Mouse (Mus musculus) heart, adult 2 months (tissue): ENCODE results near the gene Mfap1a. TPM values are rescaled to one million over a fixed set of nuclear protein-coding genes. Genes with fewer than 3 reads are reported as not detected.

Experiments
- DNase-seq, 2 experiments: peaks; one replicate each; pipeline ENCODE4 v3.0.0; 2021
- H3K27ac ChIP-seq: fragments of 200-600 bp; 2 replicates; pipeline ENCODE4 v1.8.1; 2022
- H3K27me3 ChIP-seq: fragments of 200-500 bp; 2 replicates; pipeline ENCODE4 v1.6.1; 2012; ENCODE audit warnings: mild to moderate bottlenecking, low read length, inconsistent platforms, mixed read lengths; ENCODE audit not compliant: control insufficient read depth, insufficient read depth
- H3K36me3 ChIP-seq: fragments of 200-500 bp; 2 replicates; pipeline ENCODE4 v1.6.1; 2012; ENCODE audit warnings: low read length, inconsistent platforms; ENCODE audit not compliant: control insufficient read depth, insufficient read depth
- H3K4me1 ChIP-seq: fragments of 200-500 bp; 2 replicates; pipeline ENCODE4 v1.6.1; 2011; ENCODE audit warnings: low read length; ENCODE audit not compliant: control insufficient read depth, insufficient read depth
- H3K4me3 ChIP-seq: fragments of 200-600 bp; 2 replicates; pipeline ENCODE4 v1.8.1; 2022
- H3K79me2 ChIP-seq: fragments of 200-500 bp; replicated peaks from 2 replicates; pipeline ENCODE4 v1.6.1; 2012; ENCODE audit warnings: mild to moderate bottlenecking, inconsistent platforms, low read length, moderate library complexity, mixed read lengths; ENCODE audit not compliant: control insufficient read depth, insufficient read depth
- H3K9ac ChIP-seq: fragments of 200-500 bp; 2 replicates; pipeline ENCODE4 v1.6.1; 2012; ENCODE audit warnings: low read depth, mild to moderate bottlenecking, control low read depth, inconsistent platforms, low read length, mixed read lengths
- CTCF ChIP-seq: fragments of 200-600 bp; IDR thresholded peaks from 2 replicates; pipeline ENCODE4 v1.8.1; 2022; ENCODE audit warnings: antibody characterized with exemption, mild to moderate bottlenecking, moderate library complexity
- EP300 ChIP-seq: fragments of 200-500 bp; IDR thresholded peaks from 2 replicates; pipeline ENCODE4 v1.6.1; 2011; ENCODE audit warnings: low read depth, low read length, control low read depth; ENCODE audit not compliant: insufficient read depth
- POLR2A ChIP-seq: fragments of 200-500 bp; IDR thresholded peaks from 2 replicates; pipeline ENCODE4 v1.6.1; 2011; ENCODE audit warnings: mild to moderate bottlenecking, low read depth, low read length, control low read depth; ENCODE audit not compliant: insufficient read depth
- WGBS: fragments of 180-500 bp; shearing (Covaris S2); methylation state at CpG from one replicate; pipeline ENCODE4 v1.1.7; 2018; 5-methylcytosine and 5-hydroxymethylcytosine counted together
- intact Hi-C: fragments of 180-260 bp; cut with DNase I; formaldehyde crosslinking; loops from one replicate; pipeline ENCODE4 v1.15.1; 2025
- polyA plus RNA-seq: library from polyadenylated mRNA; depleted of rRNA; stranded (reverse); fragments of >200 nt; gene quantifications from 2 replicates; pipeline ENCODE4 v1.2.3, GENCODE M21; 2012
- total RNA-seq, 2 experiments: library from RNA; stranded (reverse); gene quantifications; 2 replicates each; pipeline ENCODE4 v1.2.3; 2021

Mfap1a gene
- total and polyA plus RNA-seq, 3 experiments = 5.0 to 33.1 (median 30.5) TPM

DNA sequence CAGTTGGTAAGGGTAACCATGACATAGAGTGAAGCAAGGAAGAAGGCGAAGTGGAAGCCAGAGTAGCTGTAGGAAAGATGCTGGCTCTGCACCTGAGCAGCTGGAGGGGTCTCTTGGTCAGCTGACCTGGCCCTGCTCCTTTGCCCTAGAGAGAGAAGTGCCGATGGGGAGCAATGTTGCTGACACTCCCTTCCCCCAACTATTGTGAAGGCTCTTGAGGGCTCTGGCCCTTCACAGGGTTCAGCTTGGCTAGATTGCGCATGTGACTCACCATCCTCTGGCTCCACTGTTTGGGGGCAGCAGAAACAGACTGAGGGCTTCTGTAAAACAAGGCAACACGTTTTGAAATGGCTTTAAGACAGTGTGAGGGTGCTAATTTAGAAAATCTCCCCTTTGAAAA lies 54.1 kb downstream of the Mfap1a start:
- peaks cover 4% of the 10 kb centered on the region for H3K79me2 ChIP-seq
- no peak overlapping the region for H3K4me3 ChIP-seq
- 42% methylated on average over 4 of the region's 4 CpGs for WGBS
- no peak overlapping the region for H3K9ac ChIP-seq
- H3K27ac ChIP-seq = peak overlapping the region; percentile 60; the same call in 1 of the 2 replicates
- intact Hi-C loops = no loop called here
- H3K27me3 ChIP-seq = no peaks in the 10 kb centered on the region
- no peak for TF ChIP-seq EP300
- no peak for TF ChIP-seq POLR2A
- TF ChIP-seq CTCF = no peak
- no peak for DNase-seq
- H3K36me3 ChIP-seq = peaks cover 21% of the 10 kb centered on the region
- peaks cover 6% of the 10 kb centered on the region for H3K4me1 ChIP-seq

DNA sequence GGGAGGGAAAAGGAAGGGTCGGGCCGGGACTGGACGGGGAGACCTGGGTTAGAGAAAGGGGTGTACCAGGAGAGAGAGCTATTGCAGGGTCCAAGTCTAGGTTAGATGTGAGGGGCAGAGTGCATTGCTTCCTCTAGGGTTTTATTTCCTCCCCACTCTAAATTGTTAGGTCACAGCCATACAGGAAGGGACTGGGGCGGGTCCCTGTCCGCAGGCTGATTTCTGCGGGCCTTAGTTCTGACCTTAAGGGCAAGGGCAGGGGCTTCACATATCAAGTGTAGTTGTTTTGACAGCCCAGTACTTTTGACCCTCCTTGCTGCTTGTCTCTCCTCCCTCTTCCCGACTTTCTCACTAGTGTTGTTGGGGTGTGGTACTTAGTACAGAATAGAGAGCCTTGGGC lies 56.4 kb downstream of the Mfap1a start:
- intact Hi-C loops = no loop called here
- 0% methylated on average over 7 of the region's 7 CpGs for WGBS
- Histone ChIP-seq H3K9ac (peak overlapping the region; percentile 97), H3K27ac (peak overlapping the region; percentile 99), H3K4me1 (peaks cover 6% of the 10 kb centered on the region), H3K27me3 (no peaks in the 10 kb centered on the region), H3K4me3 (peak overlapping the region; percentile 100), H3K79me2 (peaks cover 4% of the 10 kb centered on the region), H3K36me3 (peaks cover 21% of the 10 kb centered on the region)
- peak in 1 of 2 experiments; percentile 46 for DNase-seq
- TF ChIP-seq EP300 (no peak), POLR2A (no peak), CTCF (peak; percentile 34)

DNA sequence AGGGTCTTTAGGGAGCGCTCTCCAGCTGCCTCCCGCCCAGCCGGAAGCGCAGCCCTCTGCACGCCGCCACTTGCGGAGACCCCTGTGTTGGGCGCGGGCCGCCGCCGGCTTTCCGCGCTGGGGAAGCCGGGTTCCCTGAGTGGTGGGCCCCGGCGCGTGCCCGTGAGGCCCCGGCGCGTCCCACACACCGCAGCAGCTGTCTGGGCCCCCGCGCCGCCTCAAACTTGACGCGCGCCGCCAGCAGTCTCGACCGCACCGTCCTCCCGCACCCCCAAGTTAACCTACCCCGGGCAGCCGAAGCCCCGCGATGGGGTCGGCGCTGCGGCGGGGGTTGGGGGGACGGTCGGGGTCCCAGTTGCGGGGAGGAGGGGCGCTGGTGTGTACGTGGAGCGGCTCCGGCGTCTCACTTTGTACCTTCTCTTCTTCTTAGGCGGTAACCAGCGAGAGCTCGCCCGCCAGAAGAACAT lies 56.9 kb downstream of the Mfap1a start:
- peaks cover 6% of the 10 kb centered on the region for H3K4me1 ChIP-seq
- no peaks in the 10 kb centered on the region for H3K27me3 ChIP-seq
- no peak for TF ChIP-seq CTCF
- TF ChIP-seq EP300 = no peak
- no peak for TF ChIP-seq POLR2A
- intact Hi-C loops = loop anchor here (2.0 kb wide), 1 partner anchor 37 kb away; the partner anchor contains the start of genes Catsper2 and Pdia3
- peak overlapping the region; percentile 97 for H3K9ac ChIP-seq
- peaks cover 4% of the 10 kb centered on the region for H3K79me2 ChIP-seq
- peak overlapping the region; percentile 100 for H3K4me3 ChIP-seq
- under 1% methylated on average over 54 of the region's 54 CpGs for WGBS
- peak overlapping the region; percentile 99 for H3K27ac ChIP-seq
- peaks cover 21% of the 10 kb centered on the region for H3K36me3 ChIP-seq
- no peak for DNase-seq

DNA sequence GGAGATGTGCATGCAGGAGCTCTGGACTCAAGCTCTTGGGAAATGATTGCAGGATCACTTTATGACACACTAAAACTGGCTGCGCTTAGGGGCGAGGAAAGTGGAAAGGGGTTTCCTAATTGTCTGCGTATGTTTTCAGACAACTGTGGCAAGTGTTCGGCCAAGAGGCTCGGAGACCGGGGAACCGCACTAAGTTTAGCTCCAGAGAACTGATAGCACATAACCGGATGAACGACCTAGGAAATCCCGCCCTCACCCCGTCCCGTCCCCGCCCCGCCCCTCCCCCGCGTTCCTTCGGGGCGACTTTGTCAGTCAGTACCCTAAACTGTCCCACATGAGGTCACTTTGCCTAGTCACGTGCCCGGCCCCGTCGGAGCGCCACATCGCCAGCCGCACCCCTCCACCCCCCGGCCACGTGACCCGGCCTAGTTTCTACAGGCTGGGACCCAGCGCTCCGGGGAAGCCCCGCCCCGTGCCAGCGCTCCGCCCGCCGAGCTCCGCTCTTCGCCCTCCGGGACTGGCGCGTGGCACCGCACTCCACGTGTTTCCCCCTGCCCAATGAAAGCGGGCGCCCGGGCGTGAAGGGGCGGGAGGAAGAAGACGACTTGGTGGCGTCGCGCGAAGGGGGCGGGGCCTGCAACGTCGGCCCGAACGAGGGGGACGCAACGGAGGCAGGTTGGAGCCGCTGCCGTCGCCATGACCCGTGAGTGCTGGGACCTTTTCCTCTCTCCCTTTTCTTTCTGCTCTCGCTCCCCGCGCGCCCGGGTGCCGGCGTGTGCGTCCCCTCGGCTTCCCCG lies 57.5 kb downstream of the Mfap1a start, which contains the start of gene Serf2:
TSS of gene Serf2 (plus strand) at position 457 of the 797 bp plus-strand sequence.
- Histone ChIP-seq H3K9ac (peak within 1 kb of the TSS; percentile 97), H3K27me3 (no peaks in the 10 kb centered on the region), H3K79me2 (peaks cover 4% of the 10 kb centered on the region), H3K4me3 (peak within 1 kb of the TSS; percentile 100), H3K36me3 (peaks cover 21% of the 10 kb centered on the region), H3K4me1 (peaks cover 5% of the 10 kb centered on the region), H3K27ac (peak within 1 kb of the TSS; percentile 99)
- intact Hi-C loops = loop anchor here (2.0 kb wide), 1 partner anchor 36 kb away; the partner anchor contains the start of genes Catsper2 and Pdia3
- TF ChIP-seq EP300 (peak; percentile 61; the same call in 1 of the 2 replicates), POLR2A (peak; percentile 98), CTCF (no peak)
- DNase-seq = peak; percentile 99 to 100
- WGBS = under 1% methylated on average over 70 of the region's 74 CpGs

DNA sequence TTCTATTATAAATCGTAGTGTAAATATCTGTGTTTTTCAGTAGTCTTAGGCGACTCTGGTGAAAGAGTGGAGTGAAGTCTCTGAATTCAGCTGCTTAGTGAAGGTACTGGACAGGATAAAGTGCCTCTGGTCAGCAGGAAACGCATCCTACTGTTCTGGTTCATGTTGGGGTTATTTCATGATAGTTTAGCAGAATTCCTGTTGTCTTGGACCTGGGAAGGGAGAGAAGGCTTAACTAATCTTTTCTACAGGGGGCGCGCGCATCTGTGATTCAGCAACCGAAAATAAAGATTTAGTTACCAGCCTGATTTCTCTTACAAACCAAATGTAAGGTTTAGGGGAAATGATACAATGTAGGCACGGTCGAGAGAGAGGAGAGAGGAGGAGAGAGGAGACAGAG lies 58.3 kb downstream of the Mfap1a start:
- Histone ChIP-seq H3K4me1 (peaks cover 4% of the 10 kb centered on the region), H3K36me3 (peaks cover 18% of the 10 kb centered on the region), H3K79me2 (peaks cover 4% of the 10 kb centered on the region), H3K27me3 (no peaks in the 10 kb centered on the region), H3K27ac (peak overlapping the region; percentile 99), H3K4me3 (peak overlapping the region; percentile 66), H3K9ac (peak overlapping the region; percentile 75)
- DNase-seq = peak; percentile 41 to 47
- intact Hi-C loops = loop anchor here (2.0 kb wide), 1 partner anchor 35 kb away; the partner anchor contains the start of genes Catsper2 and Pdia3
- TF ChIP-seq EP300 (no peak), POLR2A (no peak), CTCF (peak; percentile 61)
- 8% methylated on average over 9 of the region's 9 CpGs for WGBS
